ENCODE assay signal across 11 mouse cellular contexts in genomic region chr1:126316866-126317265, GRCm38 (mm10).
DNase-seq lines count a peak whose midpoint lies in the region; ATAC-seq lines count a peak whose summit lies in the region.
"Had no signal": no experiment of that assay in that cellular context is flagged by ENCODE, and none has a peak within 500 bp of the region (broad histone marks: within the 10 kb centered on the region; RNA-seq: fewer than 3 reads in every experiment).

No protein-coding gene starts in this region.

- peak; percentile 58 for DNase-seq in forebrain, embryonic 11.5 days (ENCODE audit: low spot score)
- peak; percentile 63 for DNase-seq in embryo, embryonic 11 days
- peak; percentile 68 for DNase-seq in mesoderm, embryonic 11.5 days (ENCODE audit: low read depth, low spot score)
- DNase-seq in right cerebral cortex, postnatal 14 days, result no peak
- DNase-seq: adrenal gland, adult 8-10 months; gastrocnemius, postnatal 36 days had no signal

- no peak overlapping the region for H3K4me2 ChIP-seq in forebrain, embryonic 11.5 days (ENCODE audit: low read depth, low read length, severe bottlenecking)
- no peak overlapping the region for H3K4me2 ChIP-seq in forebrain, embryonic 16.5 days (ENCODE audit: low read length)
- H3K4me2 ChIP-seq in forebrain, embryonic 15.5 days (replicated peaks), result no peak overlapping the region
- H3K4me2 ChIP-seq: neural tube, embryonic 12.5 days had no signal

- no peak overlapping the region for H3K9ac ChIP-seq in forebrain, embryonic 11.5 days (ENCODE audit: low read length)
- no peak overlapping the region for H3K9ac ChIP-seq in forebrain, embryonic 16.5 days (replicated peaks; ENCODE audit: low read depth, low read length)
- no peak overlapping the region for H3K9ac ChIP-seq in forebrain, embryonic 15.5 days (replicated peaks)
- H3K9ac ChIP-seq: neural tube, embryonic 12.5 days had no signal

- no peak overlapping the region for H3K27ac ChIP-seq in forebrain, embryonic 11.5 days (ENCODE audit: low read depth, low read length)
- H3K27ac ChIP-seq in forebrain, embryonic 16.5 days (ENCODE audit: low read length), result no peak overlapping the region
- H3K27ac ChIP-seq in forebrain, embryonic 15.5 days (replicated peaks), result no peak overlapping the region
- H3K27ac ChIP-seq: neural tube, embryonic 12.5 days had no signal

- no peaks in the 10 kb centered on the region for H3K9me3 ChIP-seq in forebrain, embryonic 11.5 days (ENCODE audit: control insufficient read depth, low read length)
- no peaks in the 10 kb centered on the region for H3K9me3 ChIP-seq in forebrain, embryonic 16.5 days (ENCODE audit: control insufficient read depth, low read length)
- H3K9me3 ChIP-seq in megakaryocyte, embryonic 14.5 days, result no peaks in the 10 kb centered on the region
- no peaks in the 10 kb centered on the region for H3K9me3 ChIP-seq in forebrain, embryonic 15.5 days
- H3K9me3 ChIP-seq: neural tube, embryonic 12.5 days had no signal

- ATAC-seq in forebrain, embryonic 11.5 days (replicated peaks; ENCODE audit: low FRiP score), result no peak
- ATAC-seq in forebrain, embryonic 16.5 days, result no peak
- no peak for ATAC-seq in megakaryocyte, adult 5-6 weeks (ENCODE audit: poor library complexity, severe bottlenecking)
- ATAC-seq in forebrain, embryonic 15.5 days (replicated peaks), result no peak

- H3K36me3 ChIP-seq in forebrain, embryonic 11.5 days (ENCODE audit: control insufficient read depth, insufficient read depth, low read length), result no peaks in the 10 kb centered on the region
- no peaks in the 10 kb centered on the region for H3K36me3 ChIP-seq in forebrain, embryonic 16.5 days (ENCODE audit: control insufficient read depth, insufficient read depth)
- no peaks in the 10 kb centered on the region for H3K36me3 ChIP-seq in megakaryocyte, embryonic 14.5 days (replicated peaks; ENCODE audit: low read length)
- H3K36me3 ChIP-seq in forebrain, embryonic 15.5 days, result no peaks in the 10 kb centered on the region
- H3K36me3 ChIP-seq: neural tube, embryonic 12.5 days had no signal

- no peaks in the 10 kb centered on the region for H3K27me3 ChIP-seq in forebrain, embryonic 11.5 days (ENCODE audit: control insufficient read depth, insufficient read depth, low read length)
- no peaks in the 10 kb centered on the region for H3K27me3 ChIP-seq in forebrain, embryonic 16.5 days (replicated peaks; ENCODE audit: control insufficient read depth, insufficient read depth, low read length)
- H3K27me3 ChIP-seq in megakaryocyte, embryonic 14.5 days (replicated peaks), result no peaks in the 10 kb centered on the region
- no peaks in the 10 kb centered on the region for H3K27me3 ChIP-seq in forebrain, embryonic 15.5 days
- H3K27me3 ChIP-seq: neural tube, embryonic 12.5 days had no signal

- WGBS in forebrain, embryonic 11.5 days, result 86% methylated on average over 2 of the region's 2 CpGs
- 79% methylated on average over 2 of the region's 2 CpGs for WGBS in forebrain, embryonic 16.5 days
- 69% methylated on average over 2 of the region's 2 CpGs for WGBS in forebrain, embryonic 15.5 days

- H3K4me1 ChIP-seq in forebrain, embryonic 11.5 days (replicated peaks; ENCODE audit: control insufficient read depth, insufficient read depth, low read length), result no peaks in the 10 kb centered on the region
- H3K4me1 ChIP-seq in forebrain, embryonic 16.5 days (replicated peaks; ENCODE audit: control insufficient read depth, insufficient read depth, low read length), result no peaks in the 10 kb centered on the region; the same call in 1 of the 2 replicates
- H3K4me1 ChIP-seq in megakaryocyte, embryonic 14.5 days, result peaks cover 30% of the 10 kb centered on the region
- H3K4me1 ChIP-seq in forebrain, embryonic 15.5 days, result 0 out of 2 replicates have a peak, but pooled peaks cover 7% of the 10 kb centered on the region

- H3K4me3 ChIP-seq in forebrain, embryonic 11.5 days (ENCODE audit: low read depth, low read length), result no peak overlapping the region
- H3K4me3 ChIP-seq in forebrain, embryonic 16.5 days (replicated peaks; ENCODE audit: low read length), result no peak overlapping the region
- H3K4me3 ChIP-seq in megakaryocyte, embryonic 14.5 days (replicated peaks), result peak overlapping the region; percentile 31
- no peak overlapping the region for H3K4me3 ChIP-seq in forebrain, embryonic 15.5 days
- H3K4me3 ChIP-seq: neural tube, embryonic 12.5 days had no signal
